Comparison of ENCODE assay signal across 13 mouse cellular contexts in genomic region chr4:12781969-12782904, GRCm38 (mm10).
DNase-seq lines count a peak whose midpoint lies in the region; ATAC-seq lines count a peak whose summit lies in the region.
"Had no signal": no experiment of that assay in that cellular context is flagged by ENCODE, and none has a peak within 500 bp of the region (broad histone marks: within the 10 kb centered on the region; RNA-seq: fewer than 3 reads in every experiment).

No protein-coding gene starts in this region.

- H3K4me2 ChIP-seq in embryonic facial prominence, embryonic 14.5 days (ENCODE audit: low read depth, low read length), result no peak overlapping the region
- peak overlapping the region; percentile 10; the same call in 1 of the 2 replicates for H3K4me2 ChIP-seq in heart, embryonic 16.5 days (ENCODE audit: low read depth, low read length)
- no peak overlapping the region for H3K4me2 ChIP-seq in limb, embryonic 13.5 days (replicated peaks)
- H3K4me2 ChIP-seq: liver, embryonic 15.5 days had no signal

- peak; percentile 41; the same call in 1 of the 2 replicates for ATAC-seq in embryonic facial prominence, embryonic 14.5 days (ENCODE audit: low read depth)
- ATAC-seq in heart, embryonic 16.5 days (replicated peaks; ENCODE audit: extremely low read depth, insufficient read depth, low FRiP score), result peak; percentile 83
- peak; percentile 72; the same call in 1 of the 2 replicates for ATAC-seq in limb, embryonic 13.5 days (ENCODE audit: low FRiP score, low read depth)
- no peak for ATAC-seq in cerebellum, adult (ENCODE audit: insufficient number of reproducible peaks, low FRiP score, low TSS enrichment)
- ATAC-seq: activated CD4-positive, CD25-positive, alpha-beta regulatory T cell, adult 4 months had no signal

- H3K36me3 ChIP-seq in embryonic facial prominence, embryonic 14.5 days (ENCODE audit: control insufficient read depth, insufficient read depth, low read length), result no peaks in the 10 kb centered on the region
- H3K36me3 ChIP-seq in embryonic facial prominence, embryonic 10.5 days (replicated peaks), result no peaks in the 10 kb centered on the region
- no peaks in the 10 kb centered on the region for H3K36me3 ChIP-seq in heart, embryonic 16.5 days (ENCODE audit: control insufficient read depth, insufficient read depth)
- no peaks in the 10 kb centered on the region for H3K36me3 ChIP-seq in limb, embryonic 13.5 days
- H3K36me3 ChIP-seq: G1E; liver, embryonic 15.5 days had no signal

- no peak overlapping the region for H3K27ac ChIP-seq in embryonic facial prominence, embryonic 14.5 days (replicated peaks; ENCODE audit: low read depth, low read length)
- no peak overlapping the region for H3K27ac ChIP-seq in embryonic facial prominence, embryonic 10.5 days (replicated peaks)
- H3K27ac ChIP-seq in heart, embryonic 16.5 days (ENCODE audit: low read length), result peak overlapping the region; percentile 60
- peak overlapping the region; percentile 55; the same call in 1 of the 2 replicates for H3K27ac ChIP-seq in limb, embryonic 13.5 days
- H3K27ac ChIP-seq: liver, embryonic 15.5 days had no signal

- peak; percentile 76 for DNase-seq in embryonic facial prominence, embryonic 14.5 days (ENCODE audit: low spot score)
- DNase-seq in embryonic facial prominence, embryonic 10.5 days (ENCODE audit: low spot score), result no peak
- DNase-seq in kidney, postnatal 36 days, result peak; percentile 17 to 41
- no peak for DNase-seq in kidney, postnatal 10 days
- DNase-seq in thymus, postnatal 25 days, result no peak
- DNase-seq: cerebellum, postnatal 25 days had no signal

- no peak overlapping the region for H3K4me3 ChIP-seq in embryonic facial prominence, embryonic 14.5 days (ENCODE audit: low read depth, low read length)
- no peak overlapping the region for H3K4me3 ChIP-seq in embryonic facial prominence, embryonic 10.5 days
- no peak overlapping the region for H3K4me3 ChIP-seq in heart, embryonic 16.5 days (ENCODE audit: low read length)
- H3K4me3 ChIP-seq in limb, embryonic 13.5 days, result no peak overlapping the region
- H3K4me3 ChIP-seq: erythroblast, embryonic 14.5 days; liver, embryonic 15.5 days had no signal

- no peaks in the 10 kb centered on the region for H3K27me3 ChIP-seq in embryonic facial prominence, embryonic 14.5 days (replicated peaks; ENCODE audit: control insufficient read depth, insufficient read depth, low read length)
- no peaks in the 10 kb centered on the region for H3K27me3 ChIP-seq in embryonic facial prominence, embryonic 10.5 days (replicated peaks; ENCODE audit: low read depth, poor library complexity, severe bottlenecking)
- H3K27me3 ChIP-seq in heart, embryonic 16.5 days (ENCODE audit: control insufficient read depth, insufficient read depth, low read length), result no peaks in the 10 kb centered on the region
- no peaks in the 10 kb centered on the region for H3K27me3 ChIP-seq in limb, embryonic 13.5 days
- H3K27me3 ChIP-seq: liver, embryonic 15.5 days had no signal

- H3K9ac ChIP-seq in embryonic facial prominence, embryonic 14.5 days (ENCODE audit: low read depth, low read length), result no peak overlapping the region
- no peak overlapping the region for H3K9ac ChIP-seq in heart, embryonic 16.5 days (ENCODE audit: low read length)
- no peak overlapping the region for H3K9ac ChIP-seq in limb, embryonic 13.5 days
- H3K9ac ChIP-seq: liver, embryonic 15.5 days had no signal

- 48% methylated on average over 10 of the region's 10 CpGs for WGBS in embryonic facial prominence, embryonic 14.5 days
- WGBS in embryonic facial prominence, embryonic 10.5 days, result 72% methylated on average over 10 of the region's 10 CpGs
- 33% methylated on average over 10 of the region's 10 CpGs for WGBS in heart, embryonic 16.5 days
- WGBS in limb, embryonic 13.5 days, result 49% methylated on average over 10 of the region's 10 CpGs

- H3K9me3 ChIP-seq in embryonic facial prominence, embryonic 14.5 days (ENCODE audit: control insufficient read depth, low read length), result no peaks in the 10 kb centered on the region
- no peaks in the 10 kb centered on the region for H3K9me3 ChIP-seq in embryonic facial prominence, embryonic 10.5 days
- no peaks in the 10 kb centered on the region for H3K9me3 ChIP-seq in heart, embryonic 16.5 days (replicated peaks; ENCODE audit: control insufficient read depth, low read length)
- no peaks in the 10 kb centered on the region for H3K9me3 ChIP-seq in limb, embryonic 13.5 days
- H3K9me3 ChIP-seq: G1E; liver, embryonic 15.5 days had no signal

- H3K4me1 ChIP-seq in embryonic facial prominence, embryonic 14.5 days (ENCODE audit: control insufficient read depth, insufficient read depth, low read length), result peaks cover 13% of the 10 kb centered on the region
- peaks cover 19% of the 10 kb centered on the region for H3K4me1 ChIP-seq in embryonic facial prominence, embryonic 10.5 days
- H3K4me1 ChIP-seq in heart, embryonic 16.5 days (ENCODE audit: control insufficient read depth, insufficient read depth, low read length), result peaks cover 15% of the 10 kb centered on the region
- peaks cover 27% of the 10 kb centered on the region for H3K4me1 ChIP-seq in limb, embryonic 13.5 days
- H3K4me1 ChIP-seq: liver, embryonic 15.5 days had no signal

Comparison
In these comparisons a context has a peak if more than half of its experiments do, and no peak if none do; other contexts are left out.
1. DNase-seq: peak in embryonic facial prominence, embryonic 14.5 days (single experiment) and kidney, postnatal 36 days (2 of 2); none in embryonic facial prominence, embryonic 10.5 days (single experiment), kidney, postnatal 10 days (single experiment) and thymus, postnatal 25 days (single experiment).
2. H3K27ac ChIP-seq: peak in heart, embryonic 16.5 days (single experiment) and limb, embryonic 13.5 days (single experiment); none in embryonic facial prominence, embryonic 14.5 days (single experiment) and embryonic facial prominence, embryonic 10.5 days (single experiment).